Mouse (Mus musculus) neural tube, embryonic 13.5 days (tissue): Measurements from ENCODE around the gene Tmem87a. TPM values are rescaled to one million over a fixed set of nuclear protein-coding genes. Genes with fewer than 3 reads are reported as not detected.

Source experiments
- polyA plus RNA-seq: library from polyadenylated mRNA; unstranded; fragments of >200 nt; fragmentation: Nextera tagmentation; extraction: Ambion mirVana; gene quantifications from 2 replicates; pipeline ENCODE4 v1.2.1, GENCODE M21; 2015

The Tmem87a gene
- polyA plus RNA-seq, 1 experiment from 2014 or later, result 7.2 TPM

Other genes starting within 250 kb of the Tmem87a start
- 15.1 and 15.7 TPM in 2 replicates for gene Ehd4, start 249.5 kb downstream of the Tmem87a start, polyA plus RNA-seq
- 1.1 and 1.3 TPM in 2 replicates for gene Pla2g4e, start 158.8 kb downstream of the Tmem87a start, polyA plus RNA-seq
- gene Pla2g4d, start 114.9 kb downstream of the Tmem87a start, polyA plus RNA-seq, result 0.06 TPM in 1 of 2 replicates, not detected in the other
- not detected in 2 replicates for gene Pla2g4f, start 89.9 kb downstream of the Tmem87a start, polyA plus RNA-seq
- 42.4 and 45.0 TPM in 2 replicates for gene Vps39, start 51.0 kb downstream of the Tmem87a start, polyA plus RNA-seq
- gene Ganc, start 217 bp downstream of the Tmem87a start, polyA plus RNA-seq, result 8.2 and 8.4 TPM in 2 replicates
- gene Capn3, start 51.9 kb upstream of the Tmem87a start, polyA plus RNA-seq, result 1.0 and 1.1 TPM in 2 replicates
- 37.3 and 40.9 TPM in 2 replicates for gene Zfp106, start 159.7 kb upstream of the Tmem87a start, polyA plus RNA-seq
- gene Snap23, start 163.6 kb upstream of the Tmem87a start, polyA plus RNA-seq, result 21.6 and 26.1 TPM in 2 replicates
- 28.5 and 29.8 TPM in 2 replicates for gene Haus2, start 205.3 kb upstream of the Tmem87a start, polyA plus RNA-seq
- gene Lrrc57, start 205.4 kb upstream of the Tmem87a start, polyA plus RNA-seq, result 35.5 and 37.9 TPM in 2 replicates
- gene Stard9, start 225.0 kb upstream of the Tmem87a start, polyA plus RNA-seq, result 4.4 and 4.6 TPM in 2 replicates